Mouse (Mus musculus) thymus, postnatal 10 days (tissue): Measurements from ENCODE around the gene Anapc11.

ENCODE experiments used
- DNase-seq, 2 experiments: peaks; one replicate each; pipeline ENCODE4 v3.0.0; 2021; ENCODE audit warnings: low spot score in 2 of 2

Anapc11 gene

GRCm38 (mm10) chr11:120605667-120606066 lies 7.4 kb downstream of the Anapc11 start:
- DNase-seq = no peak

DNA sequence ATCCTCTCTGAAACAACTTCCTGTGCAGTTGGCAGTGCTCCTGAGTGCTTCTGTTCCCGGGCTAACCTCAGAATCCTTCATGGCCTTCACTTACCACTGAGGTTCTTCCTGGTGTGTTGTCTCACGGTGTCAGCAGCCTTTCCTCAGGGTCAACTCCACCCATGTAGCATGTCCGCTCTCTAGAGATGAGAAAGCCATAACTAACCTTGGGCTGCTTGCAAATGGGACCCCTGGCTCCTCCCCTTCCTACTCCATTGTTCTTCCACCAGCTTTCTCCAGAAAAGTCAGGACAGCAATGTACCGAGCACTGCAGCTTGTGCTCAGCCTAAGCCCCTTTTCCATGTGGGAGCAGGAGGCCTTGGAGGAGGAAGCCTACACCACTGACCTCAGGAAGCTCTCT lies 8.5 kb downstream of the Anapc11 start:
- DNase-seq = no peak

DNA sequence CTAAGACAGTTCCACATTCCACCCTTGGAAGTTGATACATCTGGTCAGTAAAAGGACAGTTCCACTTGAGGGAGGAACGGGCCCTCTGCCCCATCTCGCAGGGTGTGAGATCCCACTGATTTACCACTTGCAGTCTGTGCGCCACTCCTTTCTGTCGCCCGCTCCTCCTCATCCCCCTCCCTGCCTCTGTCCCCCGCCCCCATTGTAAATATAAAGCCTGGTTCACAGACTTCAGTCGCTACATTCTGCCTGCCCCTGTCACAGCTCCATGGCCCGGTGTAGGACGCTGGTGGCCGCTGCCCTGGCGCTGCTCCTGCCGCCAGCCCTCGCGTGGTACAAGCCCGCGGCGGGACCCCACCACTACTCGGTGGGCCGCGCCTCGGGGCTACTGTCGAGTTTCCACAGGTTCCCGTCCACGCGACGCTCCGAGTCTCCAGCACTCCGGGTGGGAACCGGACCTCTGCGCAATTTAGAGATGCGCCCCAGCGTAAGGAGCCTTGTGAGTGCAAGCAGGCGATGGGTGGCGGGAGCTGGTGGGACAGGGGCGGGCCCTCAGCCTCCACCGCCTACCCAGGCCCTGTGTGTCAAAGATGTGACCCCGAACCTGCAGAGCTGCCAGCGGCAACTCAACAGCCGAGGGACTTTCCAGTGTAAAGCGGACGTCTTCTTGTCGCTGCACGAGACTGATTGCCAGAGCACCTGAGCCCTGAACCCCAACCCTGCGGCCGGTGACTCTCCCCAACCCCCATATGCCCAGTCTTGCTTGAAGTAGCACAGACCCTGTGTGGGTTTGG lies 10.2 kb downstream of the Anapc11 start, which contains the start of gene Npb:
TSS of gene Npb (plus strand) at position 237 of the 794 bp plus-strand sequence.
- DNase-seq = no peak

- no peak for DNase-seq
Observed at GRCm38 (mm10) chr11:120609250-120609649, 11.0 kb downstream of the Anapc11 start.

DNA sequence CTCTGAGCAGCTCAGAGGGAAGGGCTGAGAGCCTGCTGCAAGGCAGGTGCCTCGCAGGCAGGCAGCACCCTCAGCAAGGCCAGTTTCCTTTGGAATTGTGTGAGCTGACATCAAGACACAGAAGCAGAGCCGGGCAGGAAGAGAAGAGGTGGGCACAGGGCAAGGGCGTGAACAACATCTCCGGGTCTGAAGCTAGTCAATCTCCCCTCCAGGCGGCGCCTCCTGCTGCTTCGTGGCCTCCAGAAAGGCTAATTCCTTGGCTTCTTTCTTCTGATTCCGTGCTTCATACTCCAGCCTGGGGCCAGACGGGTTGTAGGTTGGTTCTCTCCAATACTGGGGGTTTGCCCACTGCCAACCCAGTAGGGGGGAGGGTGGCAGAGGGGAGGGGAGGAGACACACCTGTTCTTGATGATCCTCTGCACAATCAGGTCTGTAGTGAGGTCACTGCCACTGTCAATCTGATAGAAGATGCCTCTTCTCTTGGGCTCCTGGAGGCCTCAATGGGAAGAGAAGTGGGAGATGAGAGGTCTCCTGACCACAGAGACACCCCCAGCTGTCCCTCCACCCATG lies 12.3 kb downstream of the Anapc11 start:
- DNase-seq = no peak

DNA sequence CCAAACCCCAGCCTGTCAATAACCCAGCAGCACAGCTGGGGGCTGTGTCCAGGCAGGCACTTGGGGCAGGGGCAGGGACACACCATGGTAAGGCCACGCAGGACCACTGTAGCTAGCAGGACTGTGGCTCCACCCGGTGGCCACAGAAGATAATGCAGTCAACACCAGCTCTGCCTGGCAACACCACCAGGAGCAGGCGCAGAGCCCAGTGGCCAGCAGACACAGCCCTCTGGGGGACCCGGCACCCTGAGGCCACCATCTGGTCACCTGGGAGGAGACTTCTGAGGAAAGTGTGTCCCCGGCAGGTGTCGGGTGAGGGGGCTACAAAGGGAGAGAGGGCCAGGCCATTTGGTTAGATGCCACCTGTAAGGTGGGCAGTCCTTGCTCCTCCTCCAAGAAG lies 14.5 kb downstream of the Anapc11 start:
- peak; percentile 54 to 79 for DNase-seq

DNA sequence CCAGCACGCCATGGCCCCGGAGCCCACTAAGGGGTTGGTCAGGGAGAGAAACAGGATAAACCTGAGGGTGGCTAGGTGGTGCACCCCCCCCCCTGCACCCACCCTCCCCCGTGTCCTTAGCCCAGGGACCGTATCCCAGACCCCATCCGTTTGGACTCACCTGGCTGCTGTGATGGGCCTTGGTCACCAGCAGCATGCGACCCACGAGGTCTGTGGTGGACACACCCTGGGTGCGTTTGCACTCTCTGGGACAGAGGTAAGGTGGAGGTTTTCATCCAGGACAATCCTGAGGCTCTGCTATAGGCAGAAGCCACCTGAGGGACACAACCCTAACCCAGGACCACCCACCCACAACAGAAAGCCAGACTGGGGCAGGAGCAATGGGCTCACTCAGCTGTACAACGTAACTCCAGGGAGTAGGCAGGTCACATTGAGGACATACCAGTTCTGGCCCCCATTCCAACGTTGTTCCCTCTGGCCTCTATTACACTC lies 15.3 kb downstream of the Anapc11 start:
- DNase-seq = no peak

DNA sequence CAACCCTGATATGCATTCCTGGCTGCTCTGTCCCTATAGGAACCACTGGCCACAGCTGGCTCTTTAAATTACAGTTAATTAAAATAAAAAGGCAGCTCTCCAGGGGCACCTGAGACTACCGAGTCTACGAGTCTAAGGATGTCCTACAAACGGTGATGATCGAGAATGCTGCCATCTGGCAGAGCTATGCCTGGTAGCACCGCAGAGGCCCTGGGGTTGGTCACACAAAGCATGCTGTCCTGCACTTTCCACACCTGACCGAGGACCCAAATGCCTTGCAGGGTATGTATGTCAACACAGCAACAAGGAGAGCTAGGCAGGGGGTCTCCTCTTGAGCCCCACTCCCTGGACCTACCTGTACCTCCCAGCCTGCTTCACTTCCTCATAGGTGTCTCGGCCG lies 15.8 kb downstream of the Anapc11 start:
- no peak for DNase-seq

DNA sequence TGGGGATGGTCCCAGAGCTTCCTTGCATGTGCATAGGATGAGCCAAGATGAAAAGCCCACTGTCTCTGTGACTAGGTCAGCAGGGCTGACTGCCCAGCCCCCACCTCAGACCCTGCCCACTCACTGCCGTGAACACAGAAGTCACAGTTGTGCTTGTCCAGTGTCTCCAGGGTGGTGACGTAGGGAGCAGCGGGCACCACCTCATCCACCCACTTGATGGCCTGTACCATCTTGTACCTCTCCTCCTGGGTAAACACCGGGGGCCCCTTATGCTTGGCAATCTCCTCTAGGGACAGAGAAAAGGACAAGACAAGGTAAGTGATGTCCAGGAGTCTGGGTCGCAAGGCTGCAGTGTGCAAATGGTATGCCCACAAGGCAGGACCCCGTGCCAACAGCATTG lies 16.9 kb downstream of the Anapc11 start:
- no peak for DNase-seq

DNA sequence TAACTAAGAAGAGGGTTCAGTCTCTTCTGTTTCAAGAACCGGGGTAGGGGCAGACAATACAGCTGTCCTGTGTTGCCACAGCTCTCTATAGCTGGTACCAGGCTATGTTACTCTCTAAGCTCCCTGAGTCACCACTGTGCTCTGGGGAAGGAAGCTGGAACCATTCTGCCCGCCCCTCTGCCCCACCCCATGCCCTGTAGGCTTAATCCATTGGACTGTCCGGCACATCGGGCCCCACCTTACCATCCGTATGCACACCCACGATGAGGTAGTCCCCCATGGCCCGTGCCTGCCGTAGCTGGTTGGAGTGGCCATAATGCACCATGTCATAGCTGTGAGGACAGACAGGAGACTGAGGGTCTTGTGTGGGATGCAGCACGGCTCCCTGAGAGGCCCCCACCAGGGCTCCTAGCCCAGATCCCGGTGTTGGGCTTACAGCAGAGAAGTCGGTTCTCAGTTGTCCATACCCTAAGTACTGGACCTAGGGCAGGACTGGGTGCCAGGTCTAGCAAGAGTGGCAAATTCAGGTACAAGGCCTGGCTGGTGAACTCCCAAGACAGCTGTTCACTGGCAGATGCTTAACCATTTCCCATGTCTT lies 17.5 kb downstream of the Anapc11 start:
- no peak for DNase-seq

- no peak for DNase-seq
Observed at GRCm38 (mm10) chr11:120616617-120617294, 18.5 kb downstream of the Anapc11 start.

DNA sequence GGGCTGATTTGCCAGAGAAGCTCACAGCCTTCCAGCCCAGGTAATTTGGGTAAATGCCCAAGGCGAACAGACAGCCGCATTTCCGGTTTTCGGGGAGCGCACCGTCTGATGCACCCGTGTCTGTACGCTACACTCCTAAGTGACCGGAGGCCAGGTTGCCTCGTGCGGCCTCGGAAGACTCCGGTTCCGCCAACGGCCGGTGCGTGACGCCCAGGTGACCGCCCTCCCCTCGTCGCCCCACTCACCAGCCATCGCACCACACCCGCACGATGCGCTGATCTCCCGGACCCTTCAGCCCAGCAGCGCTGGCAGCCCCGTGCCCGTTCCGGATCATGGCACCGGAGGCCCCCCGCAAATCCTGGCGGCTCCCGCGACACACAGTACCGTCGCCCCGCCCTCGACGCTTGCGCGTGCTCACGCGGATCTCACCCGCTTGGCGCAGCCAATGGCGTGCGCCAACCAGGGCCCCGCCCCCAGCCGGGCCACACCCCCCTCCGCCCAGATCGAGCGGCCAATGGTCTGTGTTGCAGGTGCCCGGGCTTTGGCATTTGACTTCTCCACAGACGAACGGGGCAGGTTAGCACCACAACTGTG lies 19.4 kb downstream of the Anapc11 start, which contains the start of gene Pcyt2:
TSS of gene Pcyt2 (minus strand) at position 418 of the 594 bp plus-strand sequence.
- peak; percentile 89 to 92 for DNase-seq

GRCm38 (mm10) chr11:120618619-120619535 lies 20.7 kb downstream of the Anapc11 start:
- no peak for DNase-seq

GRCm38 (mm10) chr11:120620195-120620594 lies 22.0 kb downstream of the Anapc11 start:
- DNase-seq = no peak

- no peak for DNase-seq
Observed at GRCm38 (mm10) chr11:120622805-120623204, 24.6 kb downstream of the Anapc11 start.

DNA sequence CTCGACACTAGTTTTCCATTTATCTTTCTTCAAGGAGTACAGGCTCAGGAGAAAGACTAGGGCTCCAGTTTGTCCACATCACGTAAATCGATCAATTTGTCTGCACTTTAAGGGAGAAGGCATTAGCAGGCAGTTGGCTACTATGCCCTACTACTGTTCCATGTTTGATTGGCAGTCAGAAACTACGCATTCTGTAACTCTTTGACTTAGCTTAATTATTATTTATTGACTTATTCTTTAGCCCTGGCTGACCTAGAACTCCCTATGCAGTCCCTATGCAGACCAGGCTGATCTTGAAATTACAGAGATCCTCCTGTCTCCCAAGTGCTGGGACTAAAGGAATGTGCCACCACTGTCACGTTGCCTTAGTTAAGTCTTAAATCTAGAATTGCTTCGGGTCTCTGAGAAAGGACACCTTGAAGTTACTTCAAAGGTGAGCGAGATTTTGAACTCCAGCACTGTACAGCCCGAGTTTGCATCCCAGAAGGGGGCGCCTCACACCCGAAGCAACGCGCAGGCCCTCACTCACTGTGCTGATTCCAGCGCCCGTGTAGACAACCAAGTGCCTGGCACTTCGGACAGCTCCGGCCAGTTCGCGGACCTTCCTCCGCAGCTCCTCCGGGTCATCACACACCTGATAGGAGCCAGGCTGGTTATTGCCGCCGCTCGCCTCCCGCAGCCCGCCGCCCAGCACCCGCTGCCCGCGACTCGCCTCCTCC lies 25.9 kb downstream of the Anapc11 start:
- DNase-seq = peak; percentile 74 to 82

GRCm38 (mm10) chr11:120624680-120625111 lies 26.5 kb downstream of the Anapc11 start:
- DNase-seq = peak; percentile 79 to 88

GRCm38 (mm10) chr11:120625152-120625775 lies 27.0 kb downstream of the Anapc11 start, which contains the start of gene Sirt7:
Sirt7 (minus strand) TSS chr11:120625240.
- DNase-seq = no peak

- DNase-seq = no peak
Observed at GRCm38 (mm10) chr11:120626785-120627467, 28.7 kb downstream of the Anapc11 start.
